Mouse (Mus musculus) limb, embryonic 11.5 days (tissue): ENCODE measurements around the gene Macrod1. TPM values are rescaled to one million over a fixed set of nuclear protein-coding genes. Genes with fewer than 3 reads are reported as not detected.
A peak's percentile ranks its signal among the peaks of the same experiment; 100 is the strongest.

Experiments used
- ATAC-seq: fragments of 200-750 bp; cut with Nextera tagmentation; 2 replicates; pipeline ENCODE4 v1.8.0; 2017; ENCODE audit warnings: low read depth; ENCODE audit not compliant: insufficient number of reproducible peaks, low FRiP score, low TSS enrichment
- DNase-seq: peaks from one replicate; pipeline ENCODE4 v3.0.0-alpha.2; 2015; ENCODE audit warnings: low spot score
- H3K27ac ChIP-seq: fragments of 300-500 bp; sonication (generic); replicated peaks from 2 replicates; pipeline ENCODE4 v1.5.1; 2014; ENCODE audit warnings: low read depth, mild to moderate bottlenecking, low read length
- H3K27me3 ChIP-seq: fragments of 300-500 bp; sonication (generic); 2 replicates; pipeline ENCODE4 v1.6.1; 2014; ENCODE audit warnings: mild to moderate bottlenecking, low read length, mixed read lengths; ENCODE audit not compliant: control insufficient read depth, insufficient read depth
- H3K36me3 ChIP-seq: fragments of 300-500 bp; sonication (generic); 2 replicates; pipeline ENCODE4 v1.6.1; 2014; ENCODE audit warnings: mild to moderate bottlenecking, low read length, moderate library complexity, mixed read lengths; ENCODE audit not compliant: control insufficient read depth, insufficient read depth
- H3K4me1 ChIP-seq: fragments of 300-500 bp; sonication (generic); 2 replicates; pipeline ENCODE4 v1.6.1; 2014; ENCODE audit warnings: low read length, mixed read lengths; ENCODE audit not compliant: control insufficient read depth, insufficient read depth
- H3K4me2 ChIP-seq: fragments of 300-500 bp; sonication (generic); 2 replicates; pipeline ENCODE4 v1.6.1; 2014; ENCODE audit warnings: low read depth, mild to moderate bottlenecking, moderate library complexity; ENCODE audit not compliant: severe bottlenecking
- H3K4me3 ChIP-seq: fragments of 300-500 bp; sonication (generic); 2 replicates; pipeline ENCODE4 v1.5.1; 2014; ENCODE audit warnings: low read depth, low read length
- H3K9ac ChIP-seq: fragments of 300-500 bp; sonication (generic); 2 replicates; pipeline ENCODE4 v1.6.1; 2014; ENCODE audit warnings: mild to moderate bottlenecking, low read length
- H3K9me3 ChIP-seq: fragments of 300-500 bp; sonication (generic); 2 replicates; pipeline ENCODE4 v1.6.1; 2016; ENCODE audit warnings: low read length; ENCODE audit not compliant: control insufficient read depth
- WGBS: fragments of 180-500 bp; shearing (Covaris S2); extraction: QIAGEN DNeasy Blood & Tissue Kit; methylation state at CpG from one replicate; pipeline ENCODE4 v1.1.7; 2014; 5-methylcytosine and 5-hydroxymethylcytosine counted together
- polyA plus RNA-seq: library from polyadenylated mRNA; unstranded; fragments of >200 nt; fragmentation: Nextera tagmentation; extraction: Ambion mirVana; gene quantifications from 2 replicates; pipeline ENCODE4 v1.2.1, GENCODE M21; 2014

Gene Macrod1
- polyA plus RNA-seq, 1 experiment from 2014 or later = 4.1 TPM

DNA sequence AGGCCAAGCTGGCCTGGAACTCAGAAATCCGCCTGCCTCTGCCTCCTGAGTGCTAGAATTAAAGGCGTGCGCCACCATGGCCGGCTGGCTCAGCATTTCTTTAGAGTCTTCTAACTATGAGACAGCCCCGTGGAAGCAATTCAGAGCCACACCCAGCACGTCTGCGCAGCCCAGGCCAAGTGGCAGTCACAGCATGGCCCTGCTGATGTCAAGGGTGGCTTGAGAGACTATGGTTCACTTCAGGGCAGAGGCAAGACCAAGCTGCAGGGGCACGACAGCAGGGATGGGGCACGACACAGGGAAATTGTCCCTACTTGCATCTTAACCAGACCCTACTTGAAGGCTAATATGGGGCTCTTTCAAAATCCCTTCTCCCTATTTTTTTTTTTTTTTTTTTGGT lies 178.9 kb downstream of the Macrod1 start:
- H3K36me3 ChIP-seq = peaks cover 4% of the 10 kb centered on the region
- H3K4me2 ChIP-seq = no peak overlapping the region
- H3K27me3 ChIP-seq = no peaks in the 10 kb centered on the region
- no peak overlapping the region for H3K9ac ChIP-seq
- ATAC-seq = no peak
- no peak overlapping the region for H3K4me3 ChIP-seq
- no peaks in the 10 kb centered on the region for H3K9me3 ChIP-seq
- WGBS = 92% methylated on average over 9 of the region's 9 CpGs
- no peak overlapping the region for H3K27ac ChIP-seq
- DNase-seq = no peak
- peaks cover 7% of the 10 kb centered on the region; the same call in 1 of the 2 replicates for H3K4me1 ChIP-seq

DNA sequence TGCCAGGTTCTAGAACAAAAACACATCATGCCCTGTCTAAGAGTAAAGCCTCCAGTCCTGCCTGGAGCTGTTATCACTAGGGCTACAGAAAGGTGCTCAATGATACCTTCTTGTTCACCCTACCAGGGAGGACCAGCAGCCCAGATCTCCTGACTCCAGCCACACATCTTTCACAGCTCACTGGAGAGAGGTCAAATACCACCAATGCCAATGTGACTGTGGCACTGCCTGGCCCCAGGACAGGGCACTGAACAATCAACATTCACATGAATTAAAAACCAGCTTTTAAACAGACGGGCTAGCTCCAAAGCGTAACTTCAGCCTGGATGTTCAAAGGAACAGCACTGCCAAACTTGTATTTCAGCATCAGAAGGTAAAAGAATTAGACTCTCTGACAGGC lies 179.4 kb downstream of the Macrod1 start:
- ATAC-seq = no peak
- Histone ChIP-seq H3K4me1 (peaks cover 7% of the 10 kb centered on the region; the same call in 1 of the 2 replicates), H3K4me2 (no peak overlapping the region), H3K27ac (no peak overlapping the region), H3K9ac (no peak overlapping the region), H3K4me3 (no peak overlapping the region), H3K27me3 (no peaks in the 10 kb centered on the region), H3K36me3 (peaks cover 4% of the 10 kb centered on the region; the same call in 1 of the 2 replicates), H3K9me3 (no peaks in the 10 kb centered on the region)
- 95% methylated on average over 2 of the region's 2 CpGs for WGBS
- no peak for DNase-seq

DNA sequence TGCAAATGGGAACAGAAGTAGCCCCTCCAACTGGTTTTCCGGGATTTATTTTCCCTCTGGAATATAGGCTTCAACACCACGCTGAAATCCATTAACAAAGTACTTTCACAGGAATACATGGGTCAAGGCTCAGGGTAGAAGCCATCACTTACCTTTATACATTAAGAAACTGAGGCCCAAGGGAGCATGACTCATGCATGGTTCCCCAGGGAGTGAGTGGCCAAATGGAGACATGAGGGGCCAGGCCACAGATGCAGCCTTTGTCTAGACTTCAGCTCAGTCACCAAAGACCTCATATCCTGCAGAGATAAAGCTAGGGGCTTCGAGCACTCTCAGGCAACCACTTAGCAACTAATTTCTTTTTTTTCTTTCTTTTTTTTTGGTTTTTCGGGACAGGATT lies 180.1 kb downstream of the Macrod1 start:
- peaks cover 7% of the 10 kb centered on the region; the same call in 1 of the 2 replicates for H3K4me1 ChIP-seq
- no peak for DNase-seq
- H3K4me3 ChIP-seq = no peak overlapping the region
- peaks cover 4% of the 10 kb centered on the region; the same call in 1 of the 2 replicates for H3K36me3 ChIP-seq
- H3K9ac ChIP-seq = no peak overlapping the region
- H3K27me3 ChIP-seq = no peaks in the 10 kb centered on the region
- no peak for ATAC-seq
- no peak overlapping the region for H3K27ac ChIP-seq
- 87% methylated on average over 4 of the region's 4 CpGs for WGBS
- H3K4me2 ChIP-seq = no peak overlapping the region
- H3K9me3 ChIP-seq = no peaks in the 10 kb centered on the region

DNA sequence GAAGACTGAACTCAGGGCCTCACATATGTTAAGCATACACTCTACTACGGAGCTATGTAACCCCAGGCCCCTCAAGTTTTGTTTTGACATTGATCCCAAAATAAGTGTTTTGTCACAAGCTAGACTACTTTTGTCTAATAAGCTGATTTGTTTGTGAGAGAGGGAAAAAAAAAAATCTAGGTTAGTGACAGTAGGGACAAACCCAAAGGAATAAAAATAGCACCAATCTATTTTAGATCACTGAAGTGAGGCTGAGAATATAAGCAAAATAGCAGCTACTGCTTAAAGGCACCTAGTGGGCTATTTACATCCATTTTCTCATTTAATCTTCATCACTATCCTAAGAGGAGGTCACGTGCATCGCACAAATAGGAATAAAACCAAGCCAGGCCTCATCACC lies 183.0 kb downstream of the Macrod1 start:
- Histone ChIP-seq H3K4me3 (peak overlapping the region; percentile 72; the same call in 1 of the 2 replicates), H3K36me3 (no peaks in the 10 kb centered on the region; the same call in 1 of the 2 replicates), H3K4me1 (peaks cover 7% of the 10 kb centered on the region; the same call in 1 of the 2 replicates), H3K9me3 (no peaks in the 10 kb centered on the region), H3K9ac (no peak overlapping the region), H3K27me3 (no peaks in the 10 kb centered on the region), H3K27ac (no peak overlapping the region), H3K4me2 (peak overlapping the region; percentile 97)
- DNase-seq (no peak), ATAC-seq (no peak)
- 92% methylated on average over 3 of the region's 3 CpGs for WGBS

DNA sequence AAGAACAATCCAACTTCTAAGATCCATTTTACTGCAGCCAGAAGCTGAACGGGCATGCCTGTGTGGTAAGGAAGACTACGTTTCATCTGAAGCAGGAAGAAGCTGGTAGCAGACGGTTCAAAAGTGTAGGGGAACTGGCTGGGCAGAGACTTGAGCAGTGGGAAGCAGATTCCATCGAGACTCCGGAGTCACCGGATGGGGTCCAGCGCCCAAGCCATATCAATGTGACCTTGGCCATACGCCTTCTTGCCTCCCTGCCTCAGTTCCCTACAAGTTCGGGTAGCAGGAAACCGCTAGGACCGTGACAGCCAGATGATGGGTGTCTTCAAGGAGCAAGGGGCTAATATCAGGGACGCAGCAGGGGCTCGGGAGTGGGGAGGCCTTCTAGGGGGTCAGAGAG lies 183.7 kb downstream of the Macrod1 start:
- Histone ChIP-seq H3K27ac (peak overlapping the region; percentile 76; the same call in 1 of the 2 replicates), H3K9ac (peak overlapping the region; percentile 71), H3K36me3 (no peaks in the 10 kb centered on the region; the same call in 1 of the 2 replicates), H3K4me2 (peak overlapping the region; percentile 97), H3K4me1 (peaks cover 7% of the 10 kb centered on the region; the same call in 1 of the 2 replicates), H3K9me3 (no peaks in the 10 kb centered on the region), H3K27me3 (no peaks in the 10 kb centered on the region), H3K4me3 (peak overlapping the region; percentile 72)
- 4% methylated on average over 13 of the region's 13 CpGs for WGBS
- peak; percentile 13; the same call in 1 of the 2 replicates for ATAC-seq
- peak; percentile 40 for DNase-seq

DNA sequence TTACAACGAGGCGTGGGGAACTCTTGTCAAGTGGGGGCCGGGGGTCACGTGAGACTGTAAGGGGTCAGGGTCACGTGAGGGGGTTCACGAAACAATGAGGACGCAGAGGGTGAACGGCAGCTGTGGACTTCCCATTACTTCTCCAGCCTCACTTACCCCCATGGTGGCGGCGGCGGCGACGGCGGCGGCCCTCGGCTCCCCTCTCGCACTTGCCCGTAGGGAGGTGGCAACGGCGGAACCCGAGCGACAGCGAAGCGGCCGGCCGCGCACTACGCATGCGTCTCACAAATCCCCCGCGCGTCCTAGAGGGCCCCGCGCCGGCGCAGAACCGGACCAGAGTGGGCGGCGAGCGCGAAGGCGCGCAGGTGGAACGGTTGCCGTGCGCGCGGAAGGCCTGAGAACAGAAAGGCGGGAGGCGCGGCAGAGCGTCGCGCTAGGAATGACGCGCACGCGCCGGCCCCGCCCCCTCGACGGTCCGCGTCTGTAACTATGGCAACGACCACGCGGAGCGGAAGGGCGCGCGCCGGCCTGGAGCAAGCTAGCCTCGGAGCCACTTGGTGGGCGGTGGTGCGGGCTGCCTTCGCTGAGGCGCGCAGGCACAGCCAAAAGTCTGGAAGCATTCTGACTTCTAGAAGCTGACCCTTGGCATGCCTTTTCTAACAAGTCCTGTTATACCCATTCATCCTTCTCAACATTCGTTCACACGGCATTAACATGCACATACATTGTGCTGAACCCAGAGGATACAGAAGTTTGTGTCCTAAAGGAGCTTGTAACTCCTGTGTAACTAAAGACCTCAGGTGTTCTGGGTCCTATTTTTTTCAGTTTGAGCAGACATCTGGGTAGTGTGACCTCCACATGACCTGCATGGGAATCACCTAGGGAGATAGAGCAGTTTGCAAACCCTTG lies 184.4 kb downstream of the Macrod1 start, which contains the start of gene Naa40:
Gene Naa40, minus strand, starts transcription at position 402 of the 909 bp plus-strand sequence.
- H3K27ac ChIP-seq = peak within 1 kb of the TSS; percentile 76
- H3K4me3 ChIP-seq = peak within 1 kb of the TSS; percentile 72
- no peaks in the 10 kb centered on the region for H3K27me3 ChIP-seq
- DNase-seq (peak; percentile 97), ATAC-seq (peak; percentile 93)
- no peaks in the 10 kb centered on the region for H3K9me3 ChIP-seq
- H3K4me1 ChIP-seq = peaks cover 7% of the 10 kb centered on the region; the same call in 1 of the 2 replicates
- peak within 1 kb of the TSS; percentile 71 for H3K9ac ChIP-seq
- no peaks in the 10 kb centered on the region; the same call in 1 of the 2 replicates for H3K36me3 ChIP-seq
- peak within 1 kb of the TSS; percentile 97 for H3K4me2 ChIP-seq
- WGBS = under 1% methylated on average over 76 of the region's 80 CpGs

DNA sequence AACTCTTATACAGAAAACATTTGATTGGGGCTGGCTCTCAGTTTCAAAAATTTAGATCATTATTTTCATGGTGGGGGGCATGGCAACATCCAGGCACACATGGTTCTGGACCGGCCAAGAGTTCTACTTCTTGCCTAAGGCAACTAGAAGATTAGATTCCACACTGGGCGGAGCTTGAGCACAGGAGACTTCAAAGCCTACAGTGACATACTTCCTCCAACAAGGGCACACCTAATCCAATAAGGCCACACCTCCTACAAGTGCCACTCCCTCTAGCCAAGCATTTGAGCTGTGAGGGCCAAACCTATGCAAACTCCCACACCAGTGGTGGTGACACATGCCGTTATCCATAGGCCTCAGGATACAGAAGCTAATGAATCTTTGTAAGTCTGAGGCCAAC lies 189.4 kb downstream of the Macrod1 start:
- H3K9ac ChIP-seq = no peak overlapping the region
- H3K36me3 ChIP-seq = no peaks in the 10 kb centered on the region
- ATAC-seq (no peak), DNase-seq (no peak)
- H3K9me3 ChIP-seq = no peaks in the 10 kb centered on the region
- no peaks in the 10 kb centered on the region for H3K4me1 ChIP-seq
- H3K27me3 ChIP-seq = no peaks in the 10 kb centered on the region
- H3K27ac ChIP-seq = no peak overlapping the region
- WGBS = 74% methylated on average over 3 of the region's 3 CpGs
- no peak overlapping the region for H3K4me3 ChIP-seq
- H3K4me2 ChIP-seq = no peak overlapping the region
